Mouse (Mus musculus) telencephalon, adult 2 months (tissue): ENCODE data around the gene Crybg1.
A peak's percentile ranks its signal among the peaks of the same experiment; 100 is the strongest.
"Not testable (repeated sequence)": the region's sequence is repeated elsewhere in the genome, so short reads cannot be mapped to it uniquely, and the experiment has no call there.

ENCODE experiments used
- DNase-seq: peaks from one replicate; pipeline ENCODE4 v3.0.0-alpha.2; 2011; ENCODE audit warnings: low read depth, low spot score

Gene Crybg1

DNA sequence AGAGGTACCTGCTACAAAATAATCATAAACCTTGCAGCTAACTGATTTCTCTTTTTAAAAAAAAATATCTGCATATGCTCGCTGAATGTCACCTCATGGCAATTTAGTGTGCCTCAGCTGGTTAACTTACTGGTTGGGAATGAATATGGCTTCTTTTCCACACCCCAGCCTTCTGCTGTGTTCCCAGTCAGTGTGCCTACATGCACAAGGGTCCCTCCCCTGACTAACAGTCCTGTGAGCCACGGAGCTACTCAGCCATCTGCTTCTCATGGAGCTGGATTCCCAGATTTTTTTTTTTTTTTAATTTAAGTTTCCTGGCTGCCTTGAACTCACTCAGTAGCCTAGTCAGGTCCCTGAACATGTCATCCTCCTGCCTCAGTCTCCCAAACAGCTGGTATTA, 183.7 kb downstream of the Crybg1 start:
- no peak for DNase-seq

DNA sequence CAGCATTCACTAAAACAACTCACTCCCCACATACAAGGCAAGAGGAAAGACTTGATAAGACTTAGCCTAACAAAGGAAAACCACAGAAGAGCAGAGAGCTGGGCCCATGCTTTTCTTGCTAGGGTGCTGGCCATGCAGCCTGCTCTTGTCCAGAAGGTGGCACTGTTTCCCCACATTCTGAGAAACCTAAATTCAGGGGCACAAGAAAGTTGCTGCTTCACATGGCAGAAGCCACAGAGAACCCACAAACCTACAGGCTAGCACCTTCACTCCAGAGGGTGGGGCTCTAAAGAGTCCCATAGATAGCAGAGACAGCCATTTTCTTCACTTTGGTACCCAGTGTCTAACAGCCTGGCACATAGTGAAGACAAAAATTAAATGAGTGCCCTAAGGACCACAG, 194.7 kb downstream of the Crybg1 start:
- DNase-seq, result peak; percentile 41

GRCm38 (mm10) chr10:43945435-43945834, 203.2 kb downstream of the Crybg1 start:
- no peak for DNase-seq

DNA sequence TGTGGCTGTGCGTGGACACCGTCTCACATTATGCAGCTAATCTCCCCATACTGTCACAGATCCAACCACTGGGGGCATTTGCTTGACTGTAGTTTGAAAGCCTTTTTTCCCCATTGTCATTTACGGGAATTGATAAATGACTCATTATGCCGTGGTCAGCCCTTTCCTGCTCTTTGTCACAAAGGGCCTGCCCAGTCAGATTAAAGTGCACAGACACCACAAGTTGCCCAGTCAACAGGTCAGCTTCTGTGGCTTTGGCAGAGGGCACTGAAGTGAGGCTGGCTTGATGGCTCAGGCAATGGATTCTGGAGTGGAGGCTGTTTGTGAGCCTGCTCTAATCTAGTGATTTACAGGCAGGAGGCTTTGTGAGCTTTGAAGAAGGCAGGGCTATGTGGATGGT, 204.9 kb downstream of the Crybg1 start:
- DNase-seq, result no peak

- no peak for DNase-seq
These were observed 209.5 kb downstream of the Crybg1 start for GRCm38 (mm10) chr10:43939136-43939662.

DNA sequence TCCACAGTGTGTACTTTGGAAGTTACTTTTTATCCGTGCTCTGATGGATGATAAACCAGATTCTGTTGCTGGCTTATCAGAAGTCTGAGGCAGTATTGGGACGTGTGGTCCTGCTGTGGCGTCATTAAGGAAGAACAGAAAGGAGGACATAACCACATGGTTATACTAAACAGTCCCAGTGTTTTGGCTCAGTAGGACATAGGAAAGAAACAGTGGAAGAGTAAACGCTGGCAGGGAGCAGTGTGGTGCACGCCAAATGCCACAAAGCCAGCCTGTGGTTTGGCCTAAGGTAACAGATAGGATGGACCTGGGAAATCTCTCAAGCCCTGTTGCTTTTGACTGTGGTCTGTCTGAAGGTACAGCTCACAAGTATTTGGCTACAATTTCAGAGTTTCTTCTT, 220.1 kb downstream of the Crybg1 start:
- DNase-seq, result no peak

DNA sequence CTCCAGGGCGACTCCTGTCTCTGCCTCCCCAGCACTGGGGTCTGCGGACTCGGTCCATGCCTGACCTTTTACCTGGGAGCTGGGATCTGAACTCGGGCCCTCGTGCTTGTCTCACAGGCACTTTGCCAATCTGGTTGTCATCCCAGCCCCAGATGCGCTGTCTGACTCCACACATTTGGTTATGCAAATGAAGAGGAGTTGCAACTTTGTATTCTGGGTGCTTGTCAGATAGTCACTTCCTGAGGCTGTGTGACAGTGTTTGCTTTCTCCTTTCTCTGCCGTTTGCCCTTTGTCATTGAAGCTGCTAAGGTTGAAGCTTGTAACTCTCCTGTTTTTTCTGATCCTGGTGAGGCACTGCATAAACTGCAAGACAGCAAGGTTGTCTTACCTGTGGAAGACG, 220.9 kb downstream of the Crybg1 start:
- no peak for DNase-seq

DNA sequence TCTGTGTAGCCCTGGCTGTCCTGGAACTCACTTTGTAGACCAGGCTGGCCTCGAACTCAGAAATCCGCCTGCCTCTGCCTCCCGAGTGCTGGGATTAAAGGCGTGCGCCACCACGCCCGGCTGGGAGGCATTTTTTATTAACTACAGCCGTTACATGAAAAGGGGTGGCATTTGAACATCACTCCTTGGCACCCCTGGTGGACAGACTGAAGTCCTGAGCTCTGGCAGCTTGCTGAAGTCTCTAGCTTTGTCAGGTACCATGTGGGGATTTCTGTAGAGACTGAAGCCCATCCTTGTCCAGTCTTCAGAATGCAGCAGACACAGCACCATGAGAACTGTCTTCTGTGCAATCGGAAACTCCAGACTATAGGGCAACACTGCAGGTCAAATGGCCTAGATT, 222.9 kb downstream of the Crybg1 start:
- not testable (repeated sequence) for DNase-seq

- DNase-seq, result no peak
These were observed 225.6 kb downstream of the Crybg1 start for GRCm38 (mm10) chr10:43923096-43923495.

DNA sequence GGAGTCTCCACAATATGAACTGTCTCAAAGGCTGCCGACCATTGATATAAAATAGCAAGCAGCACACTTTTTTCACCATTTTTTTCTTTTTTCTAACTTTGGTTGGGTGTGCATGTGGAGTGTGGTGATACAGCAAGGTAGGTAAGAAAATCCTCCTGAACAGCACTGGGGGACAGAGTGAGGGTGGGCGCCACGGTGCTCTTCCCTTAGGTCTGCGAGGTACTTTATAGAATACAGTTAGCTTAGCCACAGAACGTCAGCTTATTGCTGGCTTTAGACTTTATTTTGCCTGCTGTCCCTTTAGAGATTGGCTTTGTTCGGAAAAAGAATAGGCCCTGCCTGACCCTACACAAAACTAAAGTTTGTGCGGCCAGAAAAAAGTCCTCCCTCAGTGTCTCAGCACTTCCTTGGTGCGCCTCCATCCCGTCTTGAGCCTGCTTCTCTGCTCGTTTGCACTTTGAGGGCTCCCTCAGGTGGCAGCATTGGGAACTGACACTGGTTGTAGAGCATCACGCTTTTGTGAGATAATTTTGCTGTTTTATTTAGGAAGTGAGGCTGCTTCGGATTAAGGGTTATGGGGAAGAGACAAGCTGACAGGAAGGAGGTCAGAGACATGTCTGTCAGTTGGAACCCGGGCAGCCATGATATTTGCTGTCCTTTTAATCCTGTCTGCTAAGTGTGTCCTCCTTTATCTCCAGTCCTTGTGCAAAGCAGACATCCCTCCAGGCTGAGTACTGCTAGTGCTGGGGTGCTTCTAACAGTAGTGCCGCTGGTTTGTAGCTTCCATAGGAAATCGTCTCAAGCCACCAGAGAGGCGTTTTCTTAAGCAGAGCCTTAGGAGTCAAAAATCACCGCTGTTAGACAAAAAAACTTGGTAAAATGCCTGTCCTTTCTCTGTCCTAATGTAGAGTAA, 229.7 kb downstream of the Crybg1 start:
- peak; percentile 27 for DNase-seq

DNA sequence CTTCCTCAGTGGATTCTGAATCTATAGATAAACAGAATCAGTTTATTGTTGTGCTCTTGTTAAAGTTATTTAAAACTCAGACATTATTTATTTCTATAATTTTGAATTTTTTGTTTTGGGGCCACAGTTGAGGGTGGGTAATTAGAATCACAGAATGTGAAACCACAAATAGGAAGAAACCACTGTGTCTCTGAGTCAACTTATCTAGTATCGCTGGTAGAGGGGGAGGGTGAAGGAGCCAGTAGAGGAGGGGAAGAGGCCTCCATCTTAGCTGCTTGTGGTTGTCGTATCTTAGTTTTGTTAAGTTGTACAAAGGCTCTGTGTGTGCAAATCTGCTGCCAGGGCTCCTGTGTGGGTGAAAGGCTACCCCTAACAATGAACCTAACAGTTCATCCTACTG, 231.9 kb downstream of the Crybg1 start:
- DNase-seq, result no peak

- DNase-seq, result no peak
These were observed 232.5 kb downstream of the Crybg1 start for GRCm38 (mm10) chr10:43916181-43916580.

DNA sequence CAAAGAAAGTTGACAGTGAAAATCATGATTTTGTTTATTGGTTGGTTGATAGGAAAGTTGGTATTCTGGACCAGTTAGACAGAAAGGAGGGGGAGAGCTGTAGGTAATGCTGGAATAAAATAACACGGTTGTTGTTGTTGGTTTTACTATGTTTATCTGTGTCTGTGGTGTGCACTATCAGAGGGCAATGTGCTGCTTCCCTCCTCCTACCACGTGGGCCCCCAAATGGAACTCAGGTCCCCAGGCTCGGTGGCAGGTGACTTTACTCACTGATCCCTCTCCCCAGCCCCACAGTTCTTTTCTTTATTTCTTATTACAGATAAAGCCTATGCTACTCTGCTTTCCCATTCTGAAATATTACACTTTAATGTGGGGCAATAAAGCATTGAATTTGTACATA, 236.4 kb downstream of the Crybg1 start:
- no peak for DNase-seq

- DNase-seq, result no peak
These were observed 237.8 kb downstream of the Crybg1 start for GRCm38 (mm10) chr10:43910873-43911142.

GRCm38 (mm10) chr10:43910032-43910872, 238.4 kb downstream of the Crybg1 start:
- DNase-seq, result no peak

DNA sequence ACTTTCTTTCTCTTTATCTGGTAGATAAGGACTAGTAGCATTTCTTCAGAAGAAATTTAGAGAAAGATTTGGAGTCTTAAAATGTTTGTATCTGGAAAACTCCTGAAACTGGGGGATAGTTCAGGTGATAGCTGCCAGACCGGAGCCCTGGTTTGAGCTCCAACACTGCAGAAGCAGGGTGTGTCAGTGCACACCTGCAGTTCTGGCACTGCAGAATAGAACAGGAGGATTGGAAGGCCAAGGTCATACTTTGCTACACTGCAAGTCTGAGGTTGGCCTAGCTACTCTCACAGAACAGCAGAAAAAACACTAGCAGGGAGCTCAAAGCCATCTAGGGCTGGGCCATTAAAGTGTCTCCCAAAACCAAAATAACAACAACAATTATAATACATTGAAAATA, 244.1 kb downstream of the Crybg1 start:
- no peak for DNase-seq

GRCm38 (mm10) chr10:43901578-43902194, 247.0 kb downstream of the Crybg1 start, which contains the start of the genes Qrsl1 and Rtn4ip1:
TSS of gene Qrsl1 (minus strand) at chr10:43901745.
TSS of gene Rtn4ip1 (plus strand) at chr10:43901807.
- DNase-seq, result peak; percentile 84

DNA sequence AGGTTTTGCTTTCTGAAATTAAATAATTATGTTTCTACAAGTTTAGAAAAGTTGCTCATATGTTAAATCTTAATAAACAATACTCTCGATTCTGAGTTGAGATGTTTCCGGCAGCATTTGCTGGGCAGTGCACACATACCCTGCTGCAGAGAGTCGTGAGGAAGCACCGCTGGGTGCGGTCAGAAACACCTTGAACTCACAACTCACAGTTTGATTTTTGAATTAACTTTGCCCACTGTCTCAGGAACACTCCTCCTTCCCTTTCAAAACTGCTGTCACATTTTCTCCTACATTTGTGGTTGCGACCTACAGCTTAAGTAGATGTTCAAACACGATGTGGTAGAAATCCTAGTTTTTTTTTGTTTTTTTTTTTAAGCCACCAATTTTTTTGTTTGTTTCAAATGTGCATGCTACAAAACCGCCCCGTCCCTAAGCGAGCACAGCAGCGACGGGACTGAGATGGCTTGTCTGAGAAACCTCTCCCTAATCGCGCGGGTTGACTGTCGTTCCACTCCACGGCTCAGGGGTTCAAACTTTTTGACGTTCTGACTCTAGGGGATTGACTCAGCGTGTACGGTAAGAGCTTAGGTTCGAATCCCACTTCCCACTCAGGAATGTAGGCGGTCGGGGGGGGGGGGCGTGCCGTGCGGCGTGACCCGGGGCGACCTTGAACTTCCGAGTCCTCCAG, 247.6 kb downstream of the Crybg1 start:
- no peak for DNase-seq
